Mouse (Mus musculus) limb, embryonic 14.5 days (tissue): Measurements from ENCODE around the gene Dcaf1. TPM values are rescaled to one million over a fixed set of nuclear protein-coding genes. Genes with fewer than 3 reads are reported as not detected.

Experiments used
- ATAC-seq: fragments of 200-750 bp; cut with Nextera tagmentation; 2 replicates; pipeline ENCODE4 v1.8.0; 2017; ENCODE audit warnings: low read depth, moderate number of reproducible peaks, moderate TSS enrichment; ENCODE audit not compliant: low FRiP score
- DNase-seq: peaks from one replicate; pipeline ENCODE4 v3.0.0-alpha.2; 2015; ENCODE audit warnings: low spot score
- H3K27ac ChIP-seq: fragments of 300-500 bp; sonication (generic); replicated peaks from 2 replicates; pipeline ENCODE4 v1.5.1; 2014; ENCODE audit warnings: low read depth, mild to moderate bottlenecking, low read length, moderate library complexity, mixed read lengths
- H3K27me3 ChIP-seq: fragments of 300-500 bp; sonication (generic); 2 replicates; pipeline ENCODE4 v1.6.1; 2014; ENCODE audit warnings: low read length, mixed read lengths; ENCODE audit not compliant: control insufficient read depth, insufficient read depth
- H3K36me3 ChIP-seq: fragments of 300-500 bp; sonication (generic); 2 replicates; pipeline ENCODE4 v1.6.1; 2014; ENCODE audit warnings: mild to moderate bottlenecking, low read length, moderate library complexity, mixed read lengths; ENCODE audit not compliant: control insufficient read depth, insufficient read depth
- H3K4me1 ChIP-seq: fragments of 300-500 bp; sonication (generic); 2 replicates; pipeline ENCODE4 v1.6.1; 2014; ENCODE audit warnings: antibody characterized with exemption, low read length, mixed read lengths; ENCODE audit not compliant: control insufficient read depth, insufficient read depth
- H3K4me2 ChIP-seq: fragments of 300-500 bp; sonication (generic); replicated peaks from 2 replicates; pipeline ENCODE4 v1.6.1; 2014; ENCODE audit warnings: low read depth, mild to moderate bottlenecking, low read length, moderate library complexity; ENCODE audit not compliant: severe bottlenecking
- H3K4me3 ChIP-seq: fragments of 300-500 bp; sonication (generic); replicated peaks from 2 replicates; pipeline ENCODE4 v1.5.1; 2014; ENCODE audit warnings: low read length
- H3K9ac ChIP-seq: fragments of 300-500 bp; sonication (generic); 2 replicates; pipeline ENCODE4 v1.6.1; 2014; ENCODE audit warnings: mild to moderate bottlenecking, low read depth, low read length, moderate library complexity; ENCODE audit not compliant: severe bottlenecking
- H3K9me3 ChIP-seq: fragments of 300-500 bp; sonication (generic); 2 replicates; pipeline ENCODE4 v1.6.1; 2016; ENCODE audit warnings: low read length; ENCODE audit not compliant: control insufficient read depth
- POLR2A ChIP-seq: fragments of 200-500 bp; IDR thresholded peaks from 2 replicates; pipeline ENCODE4 v1.8.0; 2012; ENCODE audit warnings: inconsistent platforms, mild to moderate bottlenecking, moderate library complexity, borderline replicate concordance; ENCODE audit not compliant: insufficient read depth, insufficient read length; ENCODE audit errors: extremely low read depth
- WGBS: fragments of 180-500 bp; shearing (Covaris S2); extraction: QIAGEN DNeasy Blood & Tissue Kit; methylation state at CpG from one replicate; pipeline ENCODE4 v1.1.7; 2014; 5-methylcytosine and 5-hydroxymethylcytosine counted together
- polyA plus RNA-seq, 2 experiments: library from polyadenylated mRNA; depleted of rRNA in 1 of 2; stranded (reverse) in 1 of 2; unstranded in 1 of 2; fragments of >200 nt; fragmentation: Nextera tagmentation in 1 of 2; extraction: Ambion mirVana in 1 of 2; gene quantifications; 2 replicates each; pipeline versions ENCODE4 v1.2.1 to v1.2.3; 2012 to 2014

The Dcaf1 gene
- polyA plus RNA-seq, 2 experiments, result 18.4 to 27.6 TPM

DNA sequence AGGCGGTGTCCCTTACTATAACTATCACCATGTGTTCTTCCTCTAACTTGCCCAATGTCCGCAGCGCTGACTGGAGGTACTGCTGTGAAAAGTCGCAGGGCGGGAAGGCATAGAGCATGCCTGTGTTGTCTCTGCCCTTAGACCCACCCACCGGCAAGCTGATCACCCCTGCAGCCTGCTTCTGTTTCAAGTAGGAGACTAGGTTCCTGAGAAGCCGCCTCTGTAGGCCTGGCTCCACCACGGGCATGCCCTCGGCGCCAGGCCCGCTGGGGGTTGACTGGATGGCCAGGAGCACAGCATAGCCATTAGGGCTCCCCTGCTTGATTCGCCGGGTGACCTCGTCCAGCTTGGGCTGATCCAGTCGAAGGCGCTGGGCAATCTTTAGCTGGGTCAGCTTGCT lies 62.6 kb downstream of the Dcaf1 start:
- peaks cover 72% of the 10 kb centered on the region for H3K36me3 ChIP-seq
- no peaks in the 10 kb centered on the region for H3K9me3 ChIP-seq
- no peak for ATAC-seq
- peak overlapping the region; percentile 93 for H3K4me3 ChIP-seq
- no peak for TF ChIP-seq POLR2A
- no peak overlapping the region; the same call in 1 of the 2 replicates for H3K27ac ChIP-seq
- no peak for DNase-seq
- H3K9ac ChIP-seq, result peak overlapping the region; percentile 98
- H3K27me3 ChIP-seq, result no peaks in the 10 kb centered on the region
- peak overlapping the region; percentile 95 for H3K4me2 ChIP-seq
- peaks cover 23% of the 10 kb centered on the region for H3K4me1 ChIP-seq
- 30% methylated on average over 16 of the region's 16 CpGs for WGBS

DNA sequence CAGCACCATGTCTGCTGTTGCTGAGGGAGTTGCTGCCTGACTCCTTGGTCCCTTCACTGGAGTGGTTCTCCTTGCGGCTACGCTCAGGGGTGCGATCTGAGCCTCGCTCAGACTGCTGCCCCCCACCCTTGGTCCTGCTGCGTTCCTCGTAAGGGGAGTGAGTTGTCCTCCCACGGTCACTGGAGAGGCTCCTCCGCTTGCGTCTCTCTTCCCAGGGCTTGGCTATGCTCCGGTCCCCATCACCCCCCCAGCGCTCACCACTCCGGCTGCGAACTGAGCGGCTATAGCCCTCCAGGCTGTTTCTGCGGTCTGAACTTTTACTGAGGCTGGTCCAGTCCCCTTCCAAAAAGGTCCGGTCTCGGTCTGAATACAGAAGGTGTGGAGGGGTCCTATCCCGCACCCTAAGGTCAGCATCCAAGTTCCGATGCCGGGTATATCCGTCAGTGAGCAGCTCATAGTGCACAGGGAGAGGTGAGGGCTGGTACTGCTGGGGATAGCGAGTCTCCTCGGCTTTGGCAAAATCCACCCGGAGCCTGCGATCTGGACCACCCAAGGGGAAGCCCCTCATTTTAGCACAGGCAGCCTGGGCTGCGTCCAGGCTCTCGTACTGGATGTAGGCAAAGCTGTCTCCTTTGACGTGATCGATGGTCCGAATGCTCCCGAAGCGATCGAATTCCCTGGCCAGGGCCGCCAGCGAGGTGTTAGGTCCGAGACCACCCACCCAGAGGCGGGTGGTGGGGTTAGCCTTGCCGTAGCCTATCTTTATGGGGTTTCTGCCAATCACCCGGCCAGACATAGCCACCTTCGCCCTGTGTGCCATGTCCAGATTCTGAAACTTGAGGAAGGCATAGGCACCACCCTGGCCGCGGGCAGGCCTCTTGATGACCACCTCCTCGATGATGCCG lies 63.6 kb downstream of the Dcaf1 start:
- Histone ChIP-seq H3K4me2 (peak overlapping the region; percentile 95), H3K9ac (peak overlapping the region; percentile 98), H3K9me3 (no peaks in the 10 kb centered on the region), H3K4me1 (peaks cover 26% of the 10 kb centered on the region), H3K4me3 (peak overlapping the region; percentile 93), H3K36me3 (peaks cover 73% of the 10 kb centered on the region), H3K27me3 (no peaks in the 10 kb centered on the region), H3K27ac (0 out of 2 replicates have a peak overlapping the region, but pooled peaks have one; percentile 86)
- DNase-seq, result no peak
- ATAC-seq, result no peak
- WGBS, result 20% methylated on average over 44 of the region's 44 CpGs
- no peak for TF ChIP-seq POLR2A

DNA sequence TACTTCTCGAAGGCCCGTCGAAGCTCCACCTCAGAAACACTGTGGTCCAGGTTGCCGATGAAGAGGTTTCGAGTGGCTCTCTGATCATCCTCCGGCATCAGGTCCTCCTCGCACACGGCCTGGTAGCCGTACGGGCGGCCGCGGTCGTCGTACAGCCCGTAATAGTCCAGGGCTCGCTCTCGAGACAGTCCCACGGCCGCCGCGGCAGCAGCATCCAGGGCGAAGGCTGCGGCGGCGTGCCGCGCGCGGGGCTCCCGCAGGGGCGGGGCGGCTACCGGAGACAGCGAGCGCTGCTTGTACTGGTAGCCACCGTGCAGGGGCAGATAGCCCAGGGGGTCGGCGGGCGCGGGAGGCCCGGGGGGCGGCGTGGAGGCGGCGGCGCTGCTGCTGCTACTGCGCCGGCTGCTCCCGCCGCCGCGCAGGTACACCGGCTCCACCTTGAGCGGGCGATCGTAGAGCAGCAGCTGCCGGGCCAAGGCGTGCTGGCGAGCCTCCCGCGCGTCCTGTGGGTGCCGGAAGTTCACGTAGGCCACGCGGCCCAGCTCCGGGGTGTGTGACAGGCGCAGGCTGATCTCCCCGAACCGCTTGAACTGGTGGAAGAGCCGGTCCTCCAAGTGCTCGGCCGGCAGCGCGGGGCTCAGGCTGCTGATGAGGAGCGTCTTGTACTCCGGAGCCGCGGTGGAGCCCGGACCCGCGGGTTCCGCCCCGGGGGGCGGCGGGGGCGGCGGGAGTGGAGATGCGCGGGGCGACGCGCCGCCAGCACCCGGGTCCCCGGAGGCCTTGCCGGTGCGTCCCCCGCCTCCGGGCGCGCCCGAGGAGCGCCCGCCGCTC lies 64.4 kb downstream of the Dcaf1 start:
- DNase-seq (no peak), ATAC-seq (no peak)
- H3K4me3 ChIP-seq, result peak overlapping the region; percentile 93
- H3K4me1 ChIP-seq, result peaks cover 34% of the 10 kb centered on the region
- no peaks in the 10 kb centered on the region for H3K27me3 ChIP-seq
- H3K9me3 ChIP-seq, result no peaks in the 10 kb centered on the region
- peak overlapping the region; percentile 95 for H3K4me2 ChIP-seq
- H3K9ac ChIP-seq, result peak overlapping the region; percentile 98
- no peak for TF ChIP-seq POLR2A
- peaks cover 73% of the 10 kb centered on the region for H3K36me3 ChIP-seq
- H3K27ac ChIP-seq, result peak overlapping the region; percentile 86
- under 1% methylated on average over 67 of the region's 107 CpGs for WGBS

DNA sequence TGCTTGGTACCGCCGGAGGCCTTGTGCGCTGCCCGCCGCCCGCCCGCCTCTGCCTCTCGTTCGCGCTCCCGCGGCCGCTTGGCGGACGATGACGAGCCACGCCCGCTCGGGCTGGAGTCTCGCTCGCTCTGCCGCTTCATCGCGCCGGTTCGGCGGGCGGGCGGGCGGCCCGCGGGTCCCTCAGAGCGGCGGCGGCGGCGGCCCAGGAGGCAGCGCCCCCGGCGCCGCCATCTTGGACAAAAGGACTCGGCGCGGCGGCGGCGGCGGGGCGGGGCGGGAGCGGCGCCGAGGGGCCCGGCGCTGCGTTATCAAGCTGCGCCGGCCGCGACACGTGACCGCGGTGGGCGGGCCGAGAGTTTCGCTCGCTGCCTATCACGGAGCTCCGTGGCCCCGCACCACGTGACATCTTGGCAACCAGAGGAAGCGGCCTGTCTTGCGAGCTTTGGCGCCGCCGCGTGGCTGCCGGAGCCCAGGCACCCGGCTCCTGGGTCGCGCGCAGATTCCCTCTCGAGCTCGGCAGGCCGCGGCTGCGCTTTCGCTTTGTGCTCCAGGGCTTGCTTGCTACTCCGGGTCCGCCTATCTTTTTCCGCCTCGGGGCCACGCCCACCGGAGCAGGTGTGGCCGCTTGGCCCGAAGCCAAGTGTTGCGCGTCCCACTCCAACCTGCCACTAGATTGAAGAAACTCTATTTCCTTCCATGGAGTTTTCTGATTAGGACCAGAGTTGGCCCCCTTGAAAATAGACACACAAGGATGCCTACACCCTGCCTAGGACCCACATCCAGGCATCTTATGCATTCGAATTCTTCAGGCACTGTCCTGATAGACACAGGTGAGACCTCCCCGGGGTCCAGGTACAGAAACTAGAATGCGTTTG lies 65.4 kb downstream of the Dcaf1 start, which contains the start of gene Rbm15b:
TSS of gene Rbm15b (minus strand) at position 601 of the 875 bp plus-strand sequence.
- peak within 1 kb of the TSS; percentile 95 for H3K4me2 ChIP-seq
- peaks cover 63% of the 10 kb centered on the region for H3K36me3 ChIP-seq
- peak; percentile 80 for ATAC-seq
- H3K27me3 ChIP-seq, result no peaks in the 10 kb centered on the region
- peak within 1 kb of the TSS; percentile 93 for H3K4me3 ChIP-seq
- peak within 1 kb of the TSS; percentile 86 for H3K27ac ChIP-seq
- H3K9me3 ChIP-seq, result no peaks in the 10 kb centered on the region
- peak; percentile 99 for DNase-seq
- 3% methylated on average over 65 of the region's 101 CpGs for WGBS
- H3K4me1 ChIP-seq, result peaks cover 34% of the 10 kb centered on the region
- TF ChIP-seq POLR2A, result no peak
- H3K9ac ChIP-seq, result peak within 1 kb of the TSS; percentile 98
